Comparison of ENCODE assay signal across 18 mouse cellular contexts in genomic region chr17:26225150-26225549, GRCm38 (mm10). TPM values are rescaled to one million over a fixed set of nuclear protein-coding genes. Genes with fewer than 3 reads are reported as not detected.
DNase-seq lines count a peak whose midpoint lies in the region; ATAC-seq and TF ChIP-seq lines count a peak whose summit lies in the region.
"Had no signal": no experiment of that assay in that cellular context is flagged by ENCODE, and none has a peak within 500 bp of the region (broad histone marks: within the 10 kb centered on the region; RNA-seq: fewer than 3 reads in every experiment).

No protein-coding gene starts in this region.

- no peak for DNase-seq in testis, postnatal 14 days (ENCODE audit: low spot score)
- no peak for DNase-seq in gastrocnemius, adult 18-20 months (ENCODE audit: low spot score)
- DNase-seq in yolk sac, embryonic 10.5 days (ENCODE audit: low spot score), result no peak
- DNase-seq: cerebellum, adult 18-20 months; forebrain, postnatal 0 days; gastrocnemius, postnatal 36 days; layer of hippocampus, adult 9-11 months; right cerebral cortex, adult 18-20 months had no signal

- H3K9ac ChIP-seq in kidney, embryonic 16.5 days (replicated peaks; ENCODE audit: low read length), result no peak overlapping the region
- H3K9ac ChIP-seq in lung, embryonic 16.5 days (ENCODE audit: low read length), result no peak overlapping the region
- no peak overlapping the region for H3K9ac ChIP-seq in stomach, embryonic 16.5 days (ENCODE audit: low read length)
- H3K9ac ChIP-seq in hindbrain, embryonic 13.5 days, result no peak overlapping the region
- H3K9ac ChIP-seq: forebrain, postnatal 0 days; limb, embryonic 12.5 days; neural tube, embryonic 15.5 days had no signal

- H3K4me1 ChIP-seq in testis, adult 2 months (ENCODE audit: control insufficient read depth, insufficient read depth, low read length), result no peaks in the 10 kb centered on the region
- 0 out of 2 replicates have a peak, but pooled peaks cover 5% of the 10 kb centered on the region for H3K4me1 ChIP-seq in kidney, embryonic 16.5 days (ENCODE audit: insufficient read depth, low read length)
- peaks cover 13% of the 10 kb centered on the region for H3K4me1 ChIP-seq in lung, embryonic 16.5 days (replicated peaks; ENCODE audit: control insufficient read depth, insufficient read depth, low read length)
- H3K4me1 ChIP-seq in stomach, embryonic 16.5 days (ENCODE audit: control insufficient read depth, insufficient read depth, low read length), result no peaks in the 10 kb centered on the region
- no peaks in the 10 kb centered on the region for H3K4me1 ChIP-seq in hindbrain, embryonic 13.5 days (replicated peaks)
- H3K4me1 ChIP-seq: limb, embryonic 12.5 days; neural tube, embryonic 15.5 days had no signal

- H3K27me3 ChIP-seq in testis, adult 2 months (ENCODE audit: control insufficient read depth, insufficient read depth, low read length), result no peaks in the 10 kb centered on the region
- H3K27me3 ChIP-seq in kidney, embryonic 16.5 days (ENCODE audit: insufficient read depth, low read length), result no peaks in the 10 kb centered on the region
- no peaks in the 10 kb centered on the region for H3K27me3 ChIP-seq in lung, embryonic 16.5 days (ENCODE audit: control insufficient read depth, insufficient read depth, low read depth, low read length)
- no peaks in the 10 kb centered on the region for H3K27me3 ChIP-seq in stomach, embryonic 16.5 days (ENCODE audit: control insufficient read depth, insufficient read depth, low read length)
- no peaks in the 10 kb centered on the region for H3K27me3 ChIP-seq in hindbrain, embryonic 13.5 days
- H3K27me3 ChIP-seq: limb, embryonic 12.5 days; neural tube, embryonic 15.5 days; Patski had no signal

- TF ChIP-seq CTCF in testis, adult 2 months (IDR thresholded peaks at IDR 0.05; ENCODE audit: control insufficient read depth, insufficient read depth, insufficient replicate concordance, low read depth, low read length), result no peak

- 48% methylated on average over 12 of the region's 12 CpGs for WGBS in kidney, embryonic 16.5 days
- WGBS in lung, embryonic 16.5 days, result 48% methylated on average over 12 of the region's 12 CpGs
- WGBS in stomach, embryonic 16.5 days, result 57% methylated on average over 12 of the region's 12 CpGs
- WGBS in hindbrain, embryonic 13.5 days, result 88% methylated on average over 12 of the region's 12 CpGs

- 0 out of 2 replicates have a peak overlapping the region, but pooled peaks have one; percentile 11 for H3K27ac ChIP-seq in testis, adult 2 months (ENCODE audit: control insufficient read depth, insufficient read depth, low read depth, low read length)
- peak overlapping the region; percentile 43; the same call in 1 of the 2 replicates for H3K27ac ChIP-seq in kidney, embryonic 16.5 days (ENCODE audit: low read length)
- peak overlapping the region; percentile 61; the same call in 1 of the 2 replicates for H3K27ac ChIP-seq in lung, embryonic 16.5 days (ENCODE audit: low read length)
- H3K27ac ChIP-seq in stomach, embryonic 16.5 days (ENCODE audit: low read length), result peak overlapping the region; percentile 85
- no peak overlapping the region for H3K27ac ChIP-seq in hindbrain, embryonic 13.5 days
- H3K27ac ChIP-seq: limb, embryonic 12.5 days; neural tube, embryonic 15.5 days had no signal

- no peak overlapping the region for H3K4me3 ChIP-seq in testis, adult 2 months (ENCODE audit: control insufficient read depth, low read depth, low read length)
- H3K4me3 ChIP-seq in kidney, embryonic 16.5 days (ENCODE audit: low read length), result no peak overlapping the region
- H3K4me3 ChIP-seq in lung, embryonic 16.5 days (ENCODE audit: low read length), result no peak overlapping the region
- H3K4me3 ChIP-seq in stomach, embryonic 16.5 days (replicated peaks; ENCODE audit: low read length), result no peak overlapping the region
- H3K4me3 ChIP-seq in hindbrain, embryonic 13.5 days, result no peak overlapping the region
- H3K4me3 ChIP-seq: limb, embryonic 12.5 days; neural tube, embryonic 15.5 days had no signal

- no peaks in the 10 kb centered on the region for H3K9me3 ChIP-seq in kidney, embryonic 16.5 days (ENCODE audit: low read length)
- H3K9me3 ChIP-seq in lung, embryonic 16.5 days (ENCODE audit: control insufficient read depth, low read length), result no peaks in the 10 kb centered on the region
- H3K9me3 ChIP-seq in stomach, embryonic 16.5 days (replicated peaks; ENCODE audit: control insufficient read depth, low read length), result no peaks in the 10 kb centered on the region
- no peaks in the 10 kb centered on the region for H3K9me3 ChIP-seq in hindbrain, embryonic 13.5 days
- H3K9me3 ChIP-seq: limb, embryonic 12.5 days; neural tube, embryonic 15.5 days had no signal

- no peak overlapping the region for H3K4me2 ChIP-seq in kidney, embryonic 16.5 days (replicated peaks; ENCODE audit: low read depth, low read length)
- no peak overlapping the region for H3K4me2 ChIP-seq in lung, embryonic 16.5 days (ENCODE audit: low read depth, low read length)
- no peak overlapping the region for H3K4me2 ChIP-seq in stomach, embryonic 16.5 days (ENCODE audit: low read depth, low read length)
- H3K4me2 ChIP-seq in hindbrain, embryonic 13.5 days, result no peak overlapping the region
- H3K4me2 ChIP-seq: limb, embryonic 12.5 days; neural tube, embryonic 15.5 days had no signal

- H3K36me3 ChIP-seq in testis, adult 2 months (ENCODE audit: control insufficient read depth, insufficient read depth, low read length), result no peaks in the 10 kb centered on the region
- H3K36me3 ChIP-seq in kidney, embryonic 16.5 days (ENCODE audit: insufficient read depth, low read length), result no peaks in the 10 kb centered on the region
- H3K36me3 ChIP-seq in lung, embryonic 16.5 days (ENCODE audit: control insufficient read depth, insufficient read depth, low read length), result no peaks in the 10 kb centered on the region
- H3K36me3 ChIP-seq in stomach, embryonic 16.5 days (ENCODE audit: control insufficient read depth, insufficient read depth, low read length), result no peaks in the 10 kb centered on the region
- peaks cover 8% of the 10 kb centered on the region for H3K36me3 ChIP-seq in hindbrain, embryonic 13.5 days
- H3K36me3 ChIP-seq: limb, embryonic 12.5 days had no signal

- peak; percentile 76 for ATAC-seq in kidney, embryonic 16.5 days (ENCODE audit: low FRiP score, low TSS enrichment)
- peak; percentile 82 for ATAC-seq in lung, embryonic 16.5 days (ENCODE audit: low read depth)
- ATAC-seq in stomach, embryonic 16.5 days (ENCODE audit: insufficient read depth, low FRiP score), result peak; percentile 88
- ATAC-seq in hindbrain, embryonic 13.5 days (ENCODE audit: low FRiP score), result no peak
- ATAC-seq: forebrain, postnatal 0 days; hindbrain, embryonic 16.5 days; Patski had no signal

- no peak for TF ChIP-seq POLR2A in testis, adult 2 months (IDR thresholded peaks at IDR 0.05; ENCODE audit: control insufficient read depth, low read depth, low read length)

RNA-seq across cellular contexts. Expression of gene Arhgdig, which starts 17.6 kb away (rescaled TPM):
- 5.0 and 6.4 TPM in 2 replicates for polyA plus RNA-seq in testis, adult 2 months (2012; rRNA removed)
- polyA plus RNA-seq in kidney, embryonic 16.5 days (2015; fragmentation: Nextera tagmentation; extraction: Ambion mirVana), result 6.4 TPM in 2 replicates
- 3.6 and 4.3 TPM in 2 replicates for polyA plus RNA-seq in lung, embryonic 16.5 days (2015; fragmentation: Nextera tagmentation; extraction: Ambion mirVana)
- polyA plus RNA-seq in stomach, embryonic 16.5 days (2015; fragmentation: Nextera tagmentation; extraction: Ambion mirVana), result 24.0 and 25.9 TPM in 2 replicates
- 65.7 and 75.1 TPM in 2 replicates for polyA plus RNA-seq in hindbrain, embryonic 13.5 days (2015; fragmentation: Nextera tagmentation; extraction: Ambion mirVana)
- 1 to 10 TPM; 1.2 to 1.4 TPM for total RNA-seq in gastrocnemius, adult 18-20 months (2021)

RNA-seq across cellular contexts. Expression of gene Fam234a, which starts 18.9 kb away (rescaled TPM):
- 73.8 and 74.9 TPM in 2 replicates for polyA plus RNA-seq in testis, adult 2 months (2012; rRNA removed)
- polyA plus RNA-seq in kidney, embryonic 16.5 days (2015; fragmentation: Nextera tagmentation; extraction: Ambion mirVana), result 73.6 and 74.3 TPM in 2 replicates
- 46.9 and 49.6 TPM in 2 replicates for polyA plus RNA-seq in lung, embryonic 16.5 days (2015; fragmentation: Nextera tagmentation; extraction: Ambion mirVana)
- 89.0 and 101 TPM in 2 replicates for polyA plus RNA-seq in stomach, embryonic 16.5 days (2015; fragmentation: Nextera tagmentation; extraction: Ambion mirVana)
- polyA plus RNA-seq in hindbrain, embryonic 13.5 days (2015; fragmentation: Nextera tagmentation; extraction: Ambion mirVana), result 30.8 and 31.4 TPM in 2 replicates
- total RNA-seq in gastrocnemius, adult 18-20 months (2021), result 10 to 100 TPM; 76.7 to 85.3 TPM

RNA-seq across cellular contexts. Expression of gene Rgs11, which starts 22.4 kb away (rescaled TPM):
- 12.9 and 16.0 TPM in 2 replicates for polyA plus RNA-seq in testis, adult 2 months (2012; rRNA removed)
- polyA plus RNA-seq in kidney, embryonic 16.5 days (2015; fragmentation: Nextera tagmentation; extraction: Ambion mirVana), result 17.7 and 19.4 TPM in 2 replicates
- 10.9 and 13.3 TPM in 2 replicates for polyA plus RNA-seq in lung, embryonic 16.5 days (2015; fragmentation: Nextera tagmentation; extraction: Ambion mirVana)
- 40.3 and 42.7 TPM in 2 replicates for polyA plus RNA-seq in stomach, embryonic 16.5 days (2015; fragmentation: Nextera tagmentation; extraction: Ambion mirVana)
- polyA plus RNA-seq in hindbrain, embryonic 13.5 days (2015; fragmentation: Nextera tagmentation; extraction: Ambion mirVana), result 9.0 and 9.5 TPM in 2 replicates
- under 1 TPM; 0.48 to 0.66 TPM for total RNA-seq in gastrocnemius, adult 18-20 months (2021)

RNA-seq across cellular contexts. Expression of gene Pdia2, which starts 26.3 kb away (rescaled TPM):
- polyA plus RNA-seq in testis, adult 2 months (2012; rRNA removed), result not detected in 2 replicates
- 0.52 and 0.89 TPM in 2 replicates for polyA plus RNA-seq in kidney, embryonic 16.5 days (2015; fragmentation: Nextera tagmentation; extraction: Ambion mirVana)
- polyA plus RNA-seq in lung, embryonic 16.5 days (2015; fragmentation: Nextera tagmentation; extraction: Ambion mirVana), result 0.20 and 0.31 TPM in 2 replicates
- 192 and 218 TPM in 2 replicates for polyA plus RNA-seq in stomach, embryonic 16.5 days (2015; fragmentation: Nextera tagmentation; extraction: Ambion mirVana)
- polyA plus RNA-seq in hindbrain, embryonic 13.5 days (2015; fragmentation: Nextera tagmentation; extraction: Ambion mirVana), result 0.30 and 0.36 TPM in 2 replicates
- not detected for total RNA-seq in gastrocnemius, adult 18-20 months (2021)
- total RNA-seq: forebrain, postnatal 0 days; gastrocnemius, postnatal 36 days; midbrain, postnatal 0 days had no signal
- polyA plus RNA-seq: forebrain, postnatal 0 days; midbrain, postnatal 0 days had no signal

RNA-seq across cellular contexts. Expression of gene Luc7l, which starts 27.5 kb away (rescaled TPM):
- 15.0 and 16.3 TPM in 2 replicates for polyA plus RNA-seq in testis, adult 2 months (2012; rRNA removed)
- 97.7 and 108 TPM in 2 replicates for polyA plus RNA-seq in kidney, embryonic 16.5 days (2015; fragmentation: Nextera tagmentation; extraction: Ambion mirVana)
- polyA plus RNA-seq in lung, embryonic 16.5 days (2015; fragmentation: Nextera tagmentation; extraction: Ambion mirVana), result 79.8 and 86.9 TPM in 2 replicates
- polyA plus RNA-seq in stomach, embryonic 16.5 days (2015; fragmentation: Nextera tagmentation; extraction: Ambion mirVana), result 80.5 and 84.3 TPM in 2 replicates
- 117 and 118 TPM in 2 replicates for polyA plus RNA-seq in hindbrain, embryonic 13.5 days (2015; fragmentation: Nextera tagmentation; extraction: Ambion mirVana)
- 10 to 100 TPM in 1 of 2 experiments, 1 to 10 TPM in 1; 9.6 to 11.6 TPM for total RNA-seq in gastrocnemius, adult 18-20 months (2021)
